Mouse (Mus musculus) liver, embryonic 14.5 days (tissue): Measurements from ENCODE around the gene Fbxl12. TPM values are rescaled to one million over a fixed set of nuclear protein-coding genes. Genes with fewer than 3 reads are reported as not detected.

Source experiments
- ATAC-seq: fragments of 200-750 bp; cut with Nextera tagmentation; 2 replicates; pipeline ENCODE4 v1.8.0; 2017; ENCODE audit warnings: moderate number of reproducible peaks, mild to moderate bottlenecking, moderate library complexity; ENCODE audit not compliant: insufficient read depth
- DNase-seq, 3 experiments: peaks; one replicate each; pipeline ENCODE4 v3.0.0-alpha.2; 2012 to 2013; ENCODE audit warnings: low read depth in 3 of 3, low spot score in 3 of 3
- H3K27ac ChIP-seq: fragments of 300-500 bp; sonication (generic); 2 replicates; pipeline ENCODE4 v1.5.1; 2014; ENCODE audit warnings: moderate library complexity, mild to moderate bottlenecking, control low read depth, inconsistent platforms
- H3K27me3 ChIP-seq: fragments of 300-500 bp; sonication (generic); 2 replicates; pipeline ENCODE4 v1.6.1; 2014; ENCODE audit warnings: mild to moderate bottlenecking, low read length, moderate library complexity; ENCODE audit not compliant: control insufficient read depth, insufficient read depth
- H3K36me3 ChIP-seq: fragments of 300-500 bp; sonication (generic); replicated peaks from 2 replicates; pipeline ENCODE4 v1.6.1; 2014; ENCODE audit warnings: low read depth; ENCODE audit not compliant: control insufficient read depth, insufficient read depth
- H3K4me1 ChIP-seq, 2 experiments: fragments of 200-500 bp in 1 of 2; fragments of 300-500 bp in 1 of 2; sonication (generic) in 1 of 2; replicated peaks; 2 replicates each; pipeline ENCODE4 v1.6.1; 2012 to 2014; ENCODE audit warnings: antibody characterized with exemption in 1 of 2, inconsistent platforms in 1 of 2, low read length in 1 of 2; ENCODE audit not compliant: control insufficient read depth in 2 of 2, insufficient read depth in 2 of 2
- H3K4me2 ChIP-seq: fragments of 300-500 bp; sonication (generic); 2 replicates; pipeline ENCODE4 v1.6.1; 2014; ENCODE audit warnings: low read depth, mild to moderate bottlenecking, control low read depth, moderate library complexity
- H3K4me3 ChIP-seq, 2 experiments: fragments of 200-500 bp in 1 of 2; fragments of 300-500 bp in 1 of 2; sonication (generic) in 1 of 2; 2 replicates each; pipeline ENCODE4 v1.5.1; 2012 to 2014; ENCODE audit warnings: low read depth in 2 of 2, low read length in 2 of 2, mild to moderate bottlenecking in 2 of 2, control low read depth in 1 of 2, inconsistent platforms in 1 of 2, moderate library complexity in 1 of 2; ENCODE audit not compliant: insufficient read depth in 1 of 2
- H3K9ac ChIP-seq: fragments of 300-500 bp; sonication (generic); replicated peaks from 2 replicates; pipeline ENCODE4 v1.6.1; 2014; ENCODE audit warnings: mild to moderate bottlenecking, control low read depth, moderate library complexity
- H3K9me3 ChIP-seq: fragments of 300-500 bp; sonication (generic); 2 replicates; pipeline ENCODE4 v1.6.1; 2016; ENCODE audit warnings: low read length, mixed read lengths; ENCODE audit not compliant: control insufficient read depth
- CTCF ChIP-seq: IDR thresholded peaks from 2 replicates; pipeline ENCODE4 v1.5.1; 2016; ENCODE audit warnings: antibody characterized with exemption, low read depth, control low read depth
- EP300 ChIP-seq: IDR thresholded peaks from 2 replicates; pipeline ENCODE4 v1.6.1; 2016; ENCODE audit warnings: antibody characterized with exemption, low read depth
- WGBS: fragments of 180-500 bp; shearing (Covaris S2); extraction: QIAGEN DNeasy Blood & Tissue Kit; methylation state at CpG from one replicate; pipeline ENCODE4 v1.1.7; 2014; ENCODE audit not compliant: insufficient replicate concordance; 5-methylcytosine and 5-hydroxymethylcytosine counted together
- polyA plus RNA-seq, 2 experiments: library from polyadenylated mRNA; depleted of rRNA in 1 of 2; stranded (reverse) in 1 of 2; unstranded in 1 of 2; fragments of >200 nt; fragmentation: Nextera tagmentation in 1 of 2; extraction: Ambion mirVana in 1 of 2; gene quantifications; 2 replicates each; pipeline versions ENCODE4 v1.2.1 to v1.2.3; 2012 to 2014

Fbxl12 gene
- polyA plus RNA-seq, 2 experiments = 2.6 to 7.0 TPM

DNA sequence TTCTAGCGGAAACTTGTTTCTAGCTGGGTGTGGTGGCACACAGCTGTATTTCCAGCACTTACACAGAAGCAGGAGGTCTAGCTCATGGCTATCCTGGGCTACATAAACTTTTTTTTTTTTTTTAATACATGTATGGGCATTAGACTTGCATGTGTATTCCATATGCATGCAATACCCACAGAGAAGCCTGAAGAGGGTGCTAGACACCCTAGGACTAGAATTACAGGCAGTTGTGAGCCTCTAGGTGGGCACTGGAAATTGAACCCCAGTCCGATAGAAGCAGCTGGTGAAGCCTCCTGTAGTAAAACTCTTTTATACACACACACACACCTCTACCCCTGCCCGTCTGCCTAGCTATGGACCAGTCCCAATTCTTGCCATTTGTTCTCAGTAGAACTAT is 9.3 kb upstream of the Fbxl12 start:
- no peak overlapping the region for H3K9ac ChIP-seq
- H3K4me2 ChIP-seq = peak overlapping the region; percentile 66
- no peak overlapping the region for H3K4me3 ChIP-seq
- WGBS = 72% methylated on average over 3 of the region's 3 CpGs
- peaks cover 22% of the 10 kb centered on the region for H3K36me3 ChIP-seq
- TF ChIP-seq EP300 = no peak
- peak; percentile 13; the same call in 1 of the 2 replicates for TF ChIP-seq CTCF
- no peaks in the 10 kb centered on the region for H3K27me3 ChIP-seq
- DNase-seq = no peak
- no peak for ATAC-seq
- H3K4me1 ChIP-seq = peaks cover 21 to 33% of the 10 kb centered on the region in 2 experiments
- H3K9me3 ChIP-seq = no peaks in the 10 kb centered on the region
- H3K27ac ChIP-seq = no peak overlapping the region

GRCm38 (mm10) chr9:20652260-20652658 is 7.7 kb upstream of the Fbxl12 start:
- WGBS = under 1% methylated on average over 24 of the region's 25 CpGs
- ATAC-seq (peak; percentile 21; the same call in 1 of the 2 replicates), DNase-seq (no peak)
- H3K4me1 ChIP-seq = peaks cover 21 to 39% of the 10 kb centered on the region in 2 experiments
- peak overlapping the region; percentile 80 for H3K9ac ChIP-seq
- H3K4me3 ChIP-seq = peak overlapping the region; percentile 76 to 92
- no peak overlapping the region for H3K27ac ChIP-seq
- no peak for TF ChIP-seq CTCF
- TF ChIP-seq EP300 = no peak
- peak overlapping the region; percentile 66 for H3K4me2 ChIP-seq
- H3K36me3 ChIP-seq = peaks cover 17% of the 10 kb centered on the region
- H3K9me3 ChIP-seq = no peaks in the 10 kb centered on the region
- H3K27me3 ChIP-seq = no peaks in the 10 kb centered on the region

DNA sequence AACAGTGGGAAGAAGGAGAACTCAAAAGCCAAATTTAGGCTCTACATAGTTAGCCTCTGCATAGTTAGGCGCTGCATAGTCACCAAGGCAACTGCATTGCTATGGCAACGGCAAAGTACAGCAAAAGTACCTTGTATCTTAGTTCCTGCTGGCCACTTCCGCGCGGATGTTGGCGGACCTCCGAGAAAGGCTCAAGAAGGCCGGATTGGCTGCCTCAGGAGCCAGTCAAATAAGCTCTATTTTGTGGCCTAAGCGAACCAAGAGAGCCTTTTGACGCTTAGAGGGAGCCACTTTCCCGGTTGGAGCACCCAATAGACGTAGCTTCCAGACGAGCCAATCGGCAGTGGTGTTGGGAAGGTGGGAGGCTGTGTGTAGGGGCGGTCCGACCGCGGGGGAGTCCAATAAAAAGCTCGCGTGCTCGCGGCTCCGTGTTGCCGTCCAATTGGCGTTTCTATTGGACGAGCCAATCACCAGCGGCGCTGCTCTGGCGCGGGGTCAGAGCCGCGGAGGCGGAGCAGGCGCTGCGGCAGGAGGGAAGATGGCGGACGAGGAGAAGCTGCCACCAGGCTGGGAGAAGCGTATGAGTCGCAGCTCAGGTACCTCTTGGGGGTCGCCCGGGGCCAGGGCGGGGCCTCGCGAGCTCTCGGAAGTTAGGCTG is 7.2 kb upstream of the Fbxl12 start, which contains the start of gene Pin1:
Pin1 (plus strand) TSS at position 494 of the 658 bp plus-strand sequence.
- ATAC-seq = peak; percentile 97
- Histone ChIP-seq H3K27ac (peak within 1 kb of the TSS; percentile 56), H3K4me1 (peaks cover 21 to 39% of the 10 kb centered on the region in 2 experiments)

GRCm38 (mm10) chr9:20645121-20645520 is 554 bp upstream of the Fbxl12 start:
- Histone ChIP-seq H3K4me1 (peaks cover 6 to 27% of the 10 kb centered on the region in 2 experiments), H3K27ac (peak overlapping the region; percentile 74), H3K9ac (peak overlapping the region; percentile 93), H3K36me3 (peaks cover 4% of the 10 kb centered on the region; the same call in 1 of the 2 replicates), H3K9me3 (no peaks in the 10 kb centered on the region), H3K27me3 (no peaks in the 10 kb centered on the region), H3K4me3 (peak overlapping the region; percentile 94 to 97), H3K4me2 (peak overlapping the region; percentile 98)
- TF ChIP-seq CTCF = no peak
- TF ChIP-seq EP300 = no peak
- 1% methylated on average over 17 of the region's 17 CpGs for WGBS
- no peak for ATAC-seq
- no peak for DNase-seq

More for the DNA sequence above, 7.2 kb upstream of the Fbxl12 start, which contains the start of gene Pin1:
- WGBS = under 1% methylated on average over 40 of the region's 45 CpGs
- H3K4me2 ChIP-seq = peak within 1 kb of the TSS; percentile 90
- peaks cover 17% of the 10 kb centered on the region for H3K36me3 ChIP-seq
- peak within 1 kb of the TSS; percentile 76 to 92 for H3K4me3 ChIP-seq
- no peaks in the 10 kb centered on the region for H3K9me3 ChIP-seq
- DNase-seq = peak; percentile 99
- TF ChIP-seq EP300 = no peak; the same call in 1 of the 2 replicates
- H3K9ac ChIP-seq = peak within 1 kb of the TSS; percentile 80
- H3K27me3 ChIP-seq = no peaks in the 10 kb centered on the region

- Histone ChIP-seq H3K9ac (peak overlapping the region; percentile 93), H3K4me1 (peaks cover 2 to 17% of the 10 kb centered on the region in 2 experiments; a peak in 2 of 4 replicates), H3K27me3 (no peaks in the 10 kb centered on the region), H3K9me3 (no peaks in the 10 kb centered on the region), H3K4me2 (peak overlapping the region; percentile 98), H3K36me3 (peaks cover 4% of the 10 kb centered on the region; the same call in 1 of the 2 replicates), H3K27ac (peak overlapping the region; percentile 52), H3K4me3 (peak overlapping the region; percentile 94 to 97)
- TF ChIP-seq EP300 (no peak), CTCF (no peak)
- DNase-seq (no peak), ATAC-seq (no peak)
- 5% methylated on average over 13 of the region's 13 CpGs for WGBS
These were observed 786 bp downstream of the Fbxl12 start for GRCm38 (mm10) chr9:20643781-20644180.
